Mouse (Mus musculus) E14TG2a.4 (cell line): Measurements from ENCODE around the gene Apbb1.

Source experiments
- H3K27me3 ChIP-seq: 2 replicates; pipeline ENCODE4 v1.6.1; 2014; ENCODE audit warnings: low read length, control low read depth; ENCODE audit not compliant: insufficient read depth
- H3K36me3 ChIP-seq: 2 replicates; pipeline ENCODE4 v1.6.1; 2014; ENCODE audit warnings: low read length, control low read depth; ENCODE audit not compliant: insufficient read depth
- H3K4me1 ChIP-seq: replicated peaks from 2 replicates; pipeline ENCODE4 v1.6.1; 2014; ENCODE audit warnings: low read depth, low read length, control low read depth
- H3K4me3 ChIP-seq: replicated peaks from 2 replicates; pipeline ENCODE4 v1.5.1; 2014; ENCODE audit warnings: mild to moderate bottlenecking, low read length
- H3K9me3 ChIP-seq: 2 replicates; pipeline ENCODE4 v1.6.1; 2014; ENCODE audit warnings: low read length, control low read depth
- CTCF ChIP-seq: conservative IDR thresholded peaks from 2 replicates; pipeline ENCODE4 v1.5.1; 2014; ENCODE audit warnings: low read length
- NANOG ChIP-seq: IDR thresholded peaks from 2 replicates; pipeline ENCODE4 v1.6.1; 2014; ENCODE audit warnings: borderline replicate concordance, low read length, mixed read lengths
- POU5F1 ChIP-seq: IDR thresholded peaks from 2 replicates; pipeline ENCODE4 v1.6.1; 2014; ENCODE audit warnings: low read length, borderline replicate concordance

Apbb1 gene

DNA sequence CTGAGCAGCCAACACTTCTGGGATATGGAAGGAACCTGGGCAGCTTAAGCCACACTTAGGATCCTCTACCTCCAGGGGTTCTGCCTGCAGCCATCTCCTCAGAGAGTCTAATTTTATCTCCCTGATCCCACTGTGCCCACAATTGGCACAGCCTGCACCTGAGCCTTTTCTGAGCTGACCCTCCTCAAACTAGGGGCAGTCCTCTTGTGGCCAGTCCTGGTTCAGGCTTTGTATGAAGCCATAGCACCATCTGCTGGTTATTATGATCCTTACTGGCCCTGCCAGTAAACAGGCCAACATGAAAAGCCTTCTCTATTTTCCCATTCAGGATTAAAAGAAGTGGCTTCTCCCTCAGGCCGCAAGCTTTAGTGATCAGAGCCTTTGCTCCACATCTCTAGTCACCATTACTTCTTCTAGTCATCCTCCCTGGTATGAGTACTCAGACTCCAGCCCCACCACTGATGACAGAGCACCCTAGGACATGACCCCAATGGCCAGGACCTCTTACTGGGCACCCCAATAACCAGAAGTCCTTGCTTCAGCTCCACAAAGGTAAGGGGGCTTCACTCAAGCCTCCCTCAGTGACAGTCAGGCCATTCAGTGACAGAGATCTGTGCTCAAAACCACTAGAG lies 54.0 kb downstream of the Apbb1 start:
- H3K9me3 ChIP-seq: no peaks in the 10 kb centered on the region; the same call in 1 of the 2 replicates
- no peaks in the 10 kb centered on the region for H3K36me3 ChIP-seq
- H3K27me3 ChIP-seq: no peaks in the 10 kb centered on the region
- H3K4me1 ChIP-seq: no peaks in the 10 kb centered on the region
- TF ChIP-seq NANOG: no peak
- peak; percentile 26; the same call in 1 of the 2 replicates for TF ChIP-seq CTCF
- H3K4me3 ChIP-seq: no peak overlapping the region

- H3K36me3 ChIP-seq: no peaks in the 10 kb centered on the region
- no peaks in the 10 kb centered on the region for H3K4me1 ChIP-seq
- H3K4me3 ChIP-seq: no peak overlapping the region
- H3K27me3 ChIP-seq: peaks cover 8% of the 10 kb centered on the region; the same call in 1 of the 2 replicates
- TF ChIP-seq NANOG (no peak), CTCF (no peak), POU5F1 (no peak)
- H3K9me3 ChIP-seq: no peaks in the 10 kb centered on the region
These were observed 57.2 kb downstream of the Apbb1 start for GRCm38 (mm10) chr7:105524222-105524621.

- no peaks in the 10 kb centered on the region for H3K9me3 ChIP-seq
- TF ChIP-seq CTCF (no peak), NANOG (no peak), POU5F1 (no peak)
- no peaks in the 10 kb centered on the region for H3K36me3 ChIP-seq
- H3K27me3 ChIP-seq: peaks cover 14% of the 10 kb centered on the region; the same call in 1 of the 2 replicates
- H3K4me3 ChIP-seq: no peak overlapping the region
- no peaks in the 10 kb centered on the region for H3K4me1 ChIP-seq
These were observed 61.3 kb downstream of the Apbb1 start for GRCm38 (mm10) chr7:105520201-105520600.

DNA sequence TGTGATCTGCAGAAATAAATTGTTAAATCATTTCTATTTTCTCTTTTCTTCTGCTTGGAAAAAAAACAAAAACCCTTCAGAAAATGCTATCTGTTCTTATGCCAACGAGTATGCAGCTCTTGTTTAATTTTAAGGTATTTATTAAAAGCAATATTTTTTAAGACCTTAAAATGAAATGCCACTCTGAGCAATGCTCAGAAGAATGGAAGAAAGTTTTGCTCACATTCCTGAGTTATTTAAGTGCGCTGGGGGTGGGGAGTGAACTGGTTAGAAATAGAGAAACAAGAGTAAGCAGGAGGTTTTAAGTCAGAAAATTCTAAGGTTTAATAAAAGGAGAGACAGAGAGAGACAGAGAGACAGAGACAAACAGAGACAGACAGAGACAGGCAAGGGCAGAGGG lies 61.7 kb downstream of the Apbb1 start:
- no peak for TF ChIP-seq NANOG
- no peak for TF ChIP-seq POU5F1
- TF ChIP-seq CTCF: no peak
- Histone ChIP-seq H3K36me3 (no peaks in the 10 kb centered on the region), H3K27me3 (peaks cover 14% of the 10 kb centered on the region; the same call in 1 of the 2 replicates), H3K9me3 (no peaks in the 10 kb centered on the region), H3K4me3 (no peak overlapping the region), H3K4me1 (no peaks in the 10 kb centered on the region)

DNA sequence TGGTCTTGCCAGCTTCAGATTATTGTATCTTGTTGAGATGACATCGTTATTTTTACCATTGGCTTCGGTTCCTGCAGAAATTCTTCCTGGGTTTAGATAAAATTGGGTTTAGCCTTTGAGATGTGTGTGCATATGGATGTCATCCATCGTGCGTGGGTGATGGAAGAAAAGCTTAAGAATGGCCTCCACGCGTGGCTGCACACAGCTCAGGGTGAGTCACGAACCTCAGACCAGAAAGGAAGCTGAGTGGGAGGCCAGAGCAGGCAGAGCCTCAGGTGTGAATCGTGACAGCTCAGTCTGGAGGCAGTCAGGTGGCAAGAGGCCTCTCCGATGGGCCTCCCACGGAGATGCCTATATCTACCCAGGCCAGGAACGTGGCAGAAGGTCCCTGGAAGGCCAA lies 62.1 kb downstream of the Apbb1 start:
- Histone ChIP-seq H3K9me3 (no peaks in the 10 kb centered on the region), H3K4me3 (no peak overlapping the region), H3K27me3 (peaks cover 14% of the 10 kb centered on the region; the same call in 1 of the 2 replicates), H3K36me3 (no peaks in the 10 kb centered on the region), H3K4me1 (no peaks in the 10 kb centered on the region)
- TF ChIP-seq CTCF: no peak
- no peak for TF ChIP-seq NANOG
- TF ChIP-seq POU5F1: no peak

DNA sequence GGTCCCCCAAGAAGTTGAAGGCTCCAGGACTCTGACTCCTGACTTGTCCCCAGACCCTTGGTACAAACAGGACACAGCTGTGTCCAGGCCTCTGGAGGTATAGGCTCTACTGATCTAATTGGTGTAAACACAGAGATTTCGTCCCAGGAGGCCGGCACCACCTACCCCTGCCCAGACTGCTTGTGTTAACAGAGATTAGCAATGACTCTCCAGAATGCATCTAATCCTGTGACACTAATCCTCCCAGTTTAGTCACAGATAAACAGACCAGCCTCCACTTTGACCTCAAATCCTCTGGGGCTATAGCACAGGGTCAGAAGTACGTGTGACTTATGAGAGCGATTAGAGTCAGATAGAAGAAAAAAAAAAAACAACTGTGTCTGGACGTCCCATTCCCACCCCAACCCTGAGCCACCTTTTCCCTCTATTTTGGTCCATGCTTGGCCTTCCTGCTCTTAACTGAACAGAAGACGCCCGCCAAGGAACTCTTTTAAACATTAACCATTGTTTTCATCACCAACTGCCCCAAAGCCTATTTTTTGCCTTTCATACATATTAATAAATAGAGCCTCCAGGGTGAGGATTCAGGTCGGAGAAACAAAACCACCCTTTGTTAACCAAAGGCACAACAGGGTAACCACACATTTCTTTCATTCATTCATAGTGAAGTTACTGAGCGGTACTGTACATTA lies 64.6 kb downstream of the Apbb1 start:
- Histone ChIP-seq H3K4me3 (no peak overlapping the region), H3K36me3 (no peaks in the 10 kb centered on the region), H3K4me1 (no peaks in the 10 kb centered on the region), H3K27me3 (peaks cover 15% of the 10 kb centered on the region; the same call in 1 of the 2 replicates), H3K9me3 (no peaks in the 10 kb centered on the region)
- TF ChIP-seq POU5F1: no peak
- TF ChIP-seq NANOG: no peak
- TF ChIP-seq CTCF: no peak

- peaks cover 12% of the 10 kb centered on the region; the same call in 1 of the 2 replicates for H3K27me3 ChIP-seq
- no peaks in the 10 kb centered on the region for H3K9me3 ChIP-seq
- no peaks in the 10 kb centered on the region for H3K4me1 ChIP-seq
- no peak overlapping the region for H3K4me3 ChIP-seq
- no peaks in the 10 kb centered on the region for H3K36me3 ChIP-seq
- TF ChIP-seq CTCF (peak; percentile 95), NANOG (no peak), POU5F1 (no peak)
These were observed 66.3 kb downstream of the Apbb1 start for GRCm38 (mm10) chr7:105515178-105515577.

GRCm38 (mm10) chr7:105514561-105514960 lies 66.9 kb downstream of the Apbb1 start:
- Histone ChIP-seq H3K4me3 (no peak overlapping the region), H3K27me3 (peaks cover 15% of the 10 kb centered on the region; the same call in 1 of the 2 replicates), H3K9me3 (no peaks in the 10 kb centered on the region), H3K4me1 (no peaks in the 10 kb centered on the region), H3K36me3 (no peaks in the 10 kb centered on the region)
- TF ChIP-seq NANOG (no peak), POU5F1 (no peak), CTCF (no peak)
